Mouse (Mus musculus) hindbrain, embryonic 10.5 days (tissue): ENCODE measurements around the gene Zfp281. TPM values are rescaled to one million over a fixed set of nuclear protein-coding genes. Genes with fewer than 3 reads are reported as not detected.

Source experiments
- DNase-seq: peaks from one replicate; pipeline ENCODE4 v3.0.0-alpha.2; 2017; ENCODE audit warnings: low spot score
- H3K27ac ChIP-seq: fragments of 300-500 bp; sonication (generic); 2 replicates; pipeline ENCODE4 v1.5.1; 2016; ENCODE audit warnings: mild to moderate bottlenecking, moderate library complexity
- H3K27me3 ChIP-seq: fragments of 300-500 bp; sonication (generic); 2 replicates; pipeline ENCODE4 v1.6.1; 2016; ENCODE audit warnings: mild to moderate bottlenecking; ENCODE audit not compliant: poor library complexity, insufficient read depth, severe bottlenecking
- H3K36me3 ChIP-seq: fragments of 300-500 bp; sonication (generic); 2 replicates; pipeline ENCODE4 v1.6.1; 2016; ENCODE audit warnings: mild to moderate bottlenecking, moderate library complexity
- H3K4me1 ChIP-seq: fragments of 300-500 bp; sonication (generic); replicated peaks from 2 replicates; pipeline ENCODE4 v1.6.1; 2016; ENCODE audit warnings: mild to moderate bottlenecking
- H3K4me3 ChIP-seq: fragments of 300-500 bp; sonication (generic); 2 replicates; pipeline ENCODE4 v1.5.1; 2016; ENCODE audit warnings: mild to moderate bottlenecking, moderate library complexity
- H3K9me3 ChIP-seq: fragments of 300-500 bp; sonication (generic); 2 replicates; pipeline ENCODE4 v1.6.1; 2016; ENCODE audit warnings: mild to moderate bottlenecking, moderate library complexity
- WGBS: fragments of 180-500 bp; shearing (Covaris S2); methylation state at CpG from one replicate; pipeline ENCODE4 v1.1.7; 2016; 5-methylcytosine and 5-hydroxymethylcytosine counted together
- polyA plus RNA-seq: library from polyadenylated mRNA; unstranded; fragments of >200 nt; fragmentation: Nextera tagmentation; extraction: Ambion mirVana; gene quantifications from 2 replicates; pipeline ENCODE4 v1.2.1, GENCODE M21; 2016

Gene Zfp281
- polyA plus RNA-seq, 1 experiment from 2014 or later = 22.9 TPM

DNA sequence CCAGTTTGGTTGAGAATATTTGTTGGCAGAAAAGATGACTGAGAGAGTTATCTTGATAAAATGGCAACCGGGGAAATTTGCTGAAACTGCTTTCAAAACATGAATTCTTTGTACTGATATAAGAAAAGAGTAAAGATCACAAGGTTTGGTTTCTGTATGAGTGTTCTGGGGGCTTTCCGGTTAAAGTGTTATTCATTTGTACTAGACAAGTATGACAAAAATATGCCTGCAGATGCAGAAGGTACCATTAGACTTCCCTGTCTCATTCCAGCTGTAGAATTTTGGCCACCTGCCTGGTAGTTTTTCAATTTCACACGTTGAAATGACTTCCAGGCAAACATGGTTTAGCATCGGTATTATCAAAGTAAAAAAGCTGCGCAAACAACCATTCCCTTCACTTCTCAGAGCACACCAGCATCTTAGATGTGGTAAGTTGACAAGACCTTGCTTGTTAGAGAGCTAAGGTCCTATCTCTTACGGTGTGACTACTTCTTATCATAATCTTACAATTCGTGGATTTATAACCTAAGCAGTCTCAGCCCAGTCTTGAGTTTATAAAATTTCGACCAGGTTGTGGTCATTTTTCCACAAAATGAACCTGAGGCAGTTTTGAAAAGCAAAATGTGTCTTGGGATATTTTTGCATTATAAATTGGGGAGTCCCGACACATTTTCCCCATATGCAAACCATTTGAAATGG is 23.9 kb upstream of the Zfp281 start:
- no peaks in the 10 kb centered on the region for H3K36me3 ChIP-seq
- no peak overlapping the region for H3K27ac ChIP-seq
- no peak for DNase-seq
- no peaks in the 10 kb centered on the region for H3K4me1 ChIP-seq
- H3K4me3 ChIP-seq = no peak overlapping the region
- 92% methylated on average over 9 of the region's 9 CpGs for WGBS
- no peaks in the 10 kb centered on the region for H3K9me3 ChIP-seq
- no peaks in the 10 kb centered on the region for H3K27me3 ChIP-seq

DNA sequence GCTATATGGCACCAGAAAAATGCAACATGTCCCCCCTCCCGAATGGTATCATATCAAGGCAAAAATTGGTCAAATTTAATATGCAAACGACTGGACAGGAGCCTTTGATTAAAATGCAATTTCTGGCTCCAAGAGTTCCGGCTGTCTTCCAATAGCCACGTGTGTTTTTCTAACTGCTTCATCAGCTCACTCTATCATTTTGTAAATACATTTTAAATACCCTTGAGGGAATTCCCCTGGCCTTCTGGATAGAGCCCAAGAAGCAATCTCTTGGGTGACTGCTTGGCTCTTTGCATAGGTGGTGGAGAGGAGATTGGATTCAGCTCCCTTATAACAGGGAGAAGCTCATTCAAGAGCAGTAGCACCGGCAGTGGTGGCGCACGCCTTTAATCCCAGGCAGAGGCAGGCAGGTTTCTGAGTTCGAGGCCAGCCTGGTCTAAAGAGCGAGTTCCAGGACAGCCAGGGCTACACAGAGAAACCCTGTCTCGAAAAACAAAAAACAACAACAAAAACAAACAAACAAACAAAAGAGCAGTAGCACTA is 23.3 kb upstream of the Zfp281 start:
- no peak overlapping the region for H3K27ac ChIP-seq
- no peaks in the 10 kb centered on the region for H3K9me3 ChIP-seq
- no peak overlapping the region for H3K4me3 ChIP-seq
- no peaks in the 10 kb centered on the region for H3K36me3 ChIP-seq
- no peaks in the 10 kb centered on the region for H3K4me1 ChIP-seq
- no peaks in the 10 kb centered on the region for H3K27me3 ChIP-seq
- no peak for DNase-seq
- WGBS = 91% methylated on average over 10 of the region's 10 CpGs

DNA sequence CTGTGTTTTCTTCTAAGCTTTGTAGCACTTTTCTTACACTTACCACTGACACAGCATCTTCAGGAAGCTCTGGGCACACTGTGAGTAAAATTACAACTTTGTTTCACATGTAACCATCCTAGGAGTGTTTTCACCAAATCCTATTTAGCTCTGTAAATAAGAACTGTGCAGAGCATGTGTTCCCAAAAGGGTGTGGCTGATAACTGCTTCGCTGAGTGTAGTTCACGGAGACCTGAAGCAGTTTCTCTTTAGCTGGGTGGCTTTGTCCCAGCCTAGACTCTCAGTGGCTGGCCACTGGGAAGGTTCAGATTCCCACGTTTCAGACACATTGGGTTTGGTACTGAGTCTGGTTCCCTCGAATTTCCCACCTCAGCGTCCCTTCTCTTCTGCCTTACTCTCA is 22.4 kb upstream of the Zfp281 start:
- Histone ChIP-seq H3K9me3 (no peaks in the 10 kb centered on the region), H3K36me3 (no peaks in the 10 kb centered on the region), H3K4me3 (no peak overlapping the region), H3K4me1 (no peaks in the 10 kb centered on the region), H3K27me3 (no peaks in the 10 kb centered on the region), H3K27ac (no peak overlapping the region)
- no peak for DNase-seq
- WGBS = 81% methylated on average over 5 of the region's 5 CpGs

DNA sequence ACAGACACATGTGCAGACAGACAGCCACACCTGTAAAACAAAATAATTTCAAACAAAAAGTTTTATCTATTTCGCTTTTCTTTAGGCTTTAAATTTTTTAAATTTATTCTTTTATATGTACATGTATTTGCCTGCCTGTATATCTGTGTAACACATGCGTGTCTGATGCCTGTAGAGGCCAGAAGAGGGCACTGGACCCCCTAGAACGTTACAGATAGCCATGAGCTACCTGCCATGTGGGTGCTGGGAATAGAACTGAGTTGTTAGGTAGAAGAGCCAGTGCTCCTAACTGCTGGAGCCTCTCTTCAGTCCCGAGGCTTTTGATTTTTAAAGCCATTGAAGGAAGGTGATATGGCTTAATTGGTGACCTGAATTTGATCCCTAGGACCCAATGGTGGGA is 20.5 kb upstream of the Zfp281 start:
- Histone ChIP-seq H3K4me3 (no peak overlapping the region), H3K4me1 (no peaks in the 10 kb centered on the region), H3K9me3 (no peaks in the 10 kb centered on the region), H3K36me3 (no peaks in the 10 kb centered on the region), H3K27ac (no peak overlapping the region), H3K27me3 (no peaks in the 10 kb centered on the region)
- no peak for DNase-seq
- 84% methylated on average over 4 of the region's 4 CpGs for whole genome bisulfite sequencing

DNA sequence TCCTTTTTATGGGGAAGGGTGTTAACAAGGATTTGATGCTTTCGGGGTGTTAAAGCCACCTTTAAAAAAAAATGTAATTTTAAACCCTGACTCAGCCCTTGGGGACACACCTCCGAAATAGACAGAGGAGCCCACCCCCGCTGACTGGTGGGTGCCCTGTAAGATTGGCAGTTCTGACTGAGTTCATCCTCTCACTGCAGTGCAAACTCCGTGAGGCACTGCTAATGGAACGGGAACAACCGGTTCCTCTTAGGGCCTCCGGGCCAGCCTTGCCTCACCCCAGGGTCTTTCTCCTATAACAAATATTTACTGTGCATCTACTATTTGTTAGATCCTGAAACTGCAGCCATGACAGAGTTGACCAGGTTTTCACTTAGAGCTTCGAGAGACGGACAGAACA is 18.9 kb upstream of the Zfp281 start:
- no peak for DNase-seq
- Histone ChIP-seq H3K27ac (no peak overlapping the region), H3K4me1 (no peaks in the 10 kb centered on the region), H3K27me3 (no peaks in the 10 kb centered on the region), H3K36me3 (no peaks in the 10 kb centered on the region), H3K4me3 (no peak overlapping the region), H3K9me3 (no peaks in the 10 kb centered on the region)
- 77% methylated on average over 9 of the region's 9 CpGs for WGBS

DNA sequence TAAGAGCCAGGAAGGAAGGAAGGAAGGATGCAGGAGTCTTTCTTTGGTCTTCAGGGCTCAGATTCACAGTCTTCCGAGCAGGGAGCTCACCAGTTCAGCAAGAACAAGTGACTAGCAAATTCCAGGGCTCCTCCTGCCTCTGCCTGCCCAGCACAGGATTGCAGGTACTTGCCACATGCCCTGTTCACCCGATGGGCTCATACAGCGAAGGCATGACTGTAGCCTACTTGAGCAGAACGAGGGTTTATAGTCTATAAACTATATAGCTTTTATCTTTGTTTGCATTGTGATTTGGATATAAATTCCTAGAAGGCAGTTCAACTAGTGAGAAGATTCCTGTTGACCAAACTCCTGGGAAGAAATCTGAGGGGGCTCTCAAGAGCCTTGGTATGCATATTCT is 18.4 kb upstream of the Zfp281 start:
- 86% methylated on average over 4 of the region's 4 CpGs for WGBS
- H3K36me3 ChIP-seq = no peaks in the 10 kb centered on the region
- H3K9me3 ChIP-seq = no peaks in the 10 kb centered on the region
- H3K27me3 ChIP-seq = no peaks in the 10 kb centered on the region
- DNase-seq = no peak
- H3K4me1 ChIP-seq = no peaks in the 10 kb centered on the region
- no peak overlapping the region for H3K4me3 ChIP-seq
- no peak overlapping the region for H3K27ac ChIP-seq

DNA sequence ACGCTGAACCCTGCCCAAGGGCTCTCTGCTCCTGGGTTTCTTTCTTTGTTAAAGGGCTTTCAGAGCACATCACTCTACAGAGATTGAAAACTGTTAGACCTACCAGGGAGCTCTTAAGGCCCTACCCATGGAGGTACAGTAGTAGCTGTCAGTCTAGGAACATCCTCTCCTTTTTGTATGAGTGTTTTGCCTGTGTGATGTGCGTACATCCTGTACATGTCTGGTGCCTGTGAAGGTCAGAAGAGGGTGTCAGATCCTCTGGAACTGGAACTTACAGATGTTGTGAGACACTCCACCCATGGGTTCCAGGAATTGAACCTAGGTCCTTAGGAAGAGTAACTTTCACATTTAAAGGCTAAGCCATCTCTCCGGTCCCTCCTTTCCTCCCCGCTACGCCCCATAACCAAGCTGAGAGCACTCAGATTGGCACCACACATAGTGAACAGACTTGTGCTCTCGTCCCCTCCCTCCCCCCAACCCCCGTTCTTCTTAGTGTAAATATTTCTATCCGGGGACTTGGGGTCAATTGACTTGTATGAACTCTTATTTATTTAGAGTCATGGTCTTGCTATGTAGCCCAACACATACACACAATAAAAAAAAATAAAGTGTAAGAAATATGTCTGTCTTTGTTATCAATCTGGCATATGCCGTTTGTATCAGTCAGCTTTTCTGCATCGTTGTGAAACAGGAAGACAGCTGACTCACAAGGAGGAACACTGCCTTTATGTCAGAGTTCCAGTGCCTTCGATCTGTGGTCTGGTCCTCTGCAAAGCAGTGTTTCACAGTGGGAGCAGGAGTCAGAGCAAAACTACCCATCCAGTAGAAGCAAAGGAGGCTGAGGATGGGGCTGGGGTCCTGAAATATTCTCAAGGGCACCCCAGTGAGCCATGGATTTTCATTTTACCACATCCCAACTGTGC is 16.1 kb upstream of the Zfp281 start:
- 84% methylated on average over 11 of the region's 11 CpGs for WGBS

DNA sequence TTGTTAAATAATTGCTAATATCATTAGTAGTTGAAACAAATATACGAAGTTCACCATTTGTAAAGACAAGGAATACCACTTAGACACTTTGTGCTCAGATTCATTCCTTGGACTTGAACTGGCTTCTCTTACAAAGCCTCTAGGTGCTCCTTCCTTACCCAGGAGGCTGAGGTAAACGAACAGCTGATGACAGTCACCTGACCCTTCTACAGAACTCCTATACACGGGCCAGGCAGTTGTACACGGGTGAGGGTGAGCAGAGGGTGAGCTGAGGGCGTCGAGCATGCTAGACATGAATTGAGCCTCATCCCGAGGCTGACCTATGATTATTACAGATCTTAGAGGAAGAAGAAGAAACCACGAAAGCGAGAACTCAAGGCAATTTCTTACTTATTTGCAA is 12.9 kb upstream of the Zfp281 start:
- H3K4me1 ChIP-seq = peaks cover 6% of the 10 kb centered on the region; the same call in 1 of the 2 replicates
- no peak for DNase-seq
- no peak overlapping the region for H3K4me3 ChIP-seq
- no peaks in the 10 kb centered on the region for H3K27me3 ChIP-seq
- WGBS = 88% methylated on average over 9 of the region's 9 CpGs
- H3K36me3 ChIP-seq = no peaks in the 10 kb centered on the region
- no peak overlapping the region for H3K27ac ChIP-seq
- H3K9me3 ChIP-seq = no peaks in the 10 kb centered on the region

More for the DNA sequence above, 16.1 kb upstream of the Zfp281 start:
- Histone ChIP-seq H3K9me3 (no peaks in the 10 kb centered on the region), H3K36me3 (no peaks in the 10 kb centered on the region), H3K4me1 (peaks cover 5% of the 10 kb centered on the region; the same call in 1 of the 2 replicates), H3K4me3 (no peak overlapping the region), H3K27ac (no peak overlapping the region), H3K27me3 (no peaks in the 10 kb centered on the region)
- no peak for DNase-seq

DNA sequence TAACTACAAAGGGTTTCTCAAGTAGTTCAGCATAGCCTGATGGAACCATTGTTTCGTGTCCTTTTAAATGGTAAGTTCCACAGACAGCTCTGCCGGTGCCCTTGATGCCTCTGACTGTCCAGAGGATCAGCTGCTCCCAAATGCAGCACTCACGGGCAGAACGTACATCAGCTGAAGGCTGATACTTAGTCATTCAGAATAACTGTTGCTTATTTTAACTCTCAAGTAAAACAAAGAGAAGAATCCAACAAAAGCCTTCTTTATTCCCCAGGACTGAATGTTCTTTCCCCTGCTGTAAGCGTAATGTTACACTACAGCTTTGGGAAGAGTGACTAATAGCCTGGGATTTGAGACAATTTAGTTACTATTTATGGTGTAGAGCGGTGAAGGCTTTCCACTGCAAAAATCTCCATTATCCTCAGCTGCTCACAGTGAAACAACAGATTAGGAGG is 11.4 kb upstream of the Zfp281 start:
- peaks cover 6% of the 10 kb centered on the region; the same call in 1 of the 2 replicates for H3K4me1 ChIP-seq
- no peak overlapping the region for H3K27ac ChIP-seq
- WGBS = 56% methylated on average over 6 of the region's 6 CpGs
- no peak for DNase-seq
- no peaks in the 10 kb centered on the region for H3K9me3 ChIP-seq
- H3K36me3 ChIP-seq = no peaks in the 10 kb centered on the region
- no peak overlapping the region for H3K4me3 ChIP-seq
- H3K27me3 ChIP-seq = no peaks in the 10 kb centered on the region

DNA sequence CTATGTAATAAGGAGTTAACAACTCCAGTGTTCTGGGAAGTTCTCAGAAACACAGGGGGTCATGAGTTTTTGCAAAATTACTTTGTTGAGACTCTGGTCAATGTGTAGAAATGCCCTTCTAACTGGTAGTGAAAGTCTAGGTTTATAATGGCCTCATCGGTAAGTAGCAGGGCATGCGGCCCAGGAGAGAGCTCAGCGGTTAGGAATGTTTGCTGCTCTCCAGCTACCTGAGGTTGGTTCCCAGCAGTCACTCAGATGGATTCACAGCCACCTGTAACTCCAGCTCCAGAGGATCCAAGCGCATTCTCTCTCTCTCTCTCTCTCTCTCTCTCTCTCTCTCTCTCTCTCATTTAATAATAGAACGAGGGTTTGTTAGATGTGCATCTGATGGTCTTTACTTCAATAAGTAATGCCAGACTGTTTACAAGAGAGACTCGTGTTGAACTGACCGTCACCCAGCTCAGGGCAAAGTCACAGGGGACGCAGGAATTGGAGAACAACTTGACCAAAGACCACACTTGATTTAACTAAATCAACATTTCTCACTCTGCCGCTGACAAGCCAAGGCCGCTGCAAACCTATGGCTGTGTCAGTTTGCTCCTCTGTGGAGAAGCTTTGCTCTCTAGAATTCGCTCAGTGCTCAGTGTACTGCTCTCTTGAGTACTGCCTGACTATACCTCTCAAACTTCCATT is 9.8 kb upstream of the Zfp281 start:
- Histone ChIP-seq H3K27me3 (no peaks in the 10 kb centered on the region), H3K36me3 (no peaks in the 10 kb centered on the region), H3K4me1 (peaks cover 6% of the 10 kb centered on the region; the same call in 1 of the 2 replicates), H3K9me3 (no peaks in the 10 kb centered on the region), H3K4me3 (no peak overlapping the region), H3K27ac (no peak overlapping the region)
- no peak for DNase-seq
- 89% methylated on average over 11 of the region's 11 CpGs for WGBS

DNA sequence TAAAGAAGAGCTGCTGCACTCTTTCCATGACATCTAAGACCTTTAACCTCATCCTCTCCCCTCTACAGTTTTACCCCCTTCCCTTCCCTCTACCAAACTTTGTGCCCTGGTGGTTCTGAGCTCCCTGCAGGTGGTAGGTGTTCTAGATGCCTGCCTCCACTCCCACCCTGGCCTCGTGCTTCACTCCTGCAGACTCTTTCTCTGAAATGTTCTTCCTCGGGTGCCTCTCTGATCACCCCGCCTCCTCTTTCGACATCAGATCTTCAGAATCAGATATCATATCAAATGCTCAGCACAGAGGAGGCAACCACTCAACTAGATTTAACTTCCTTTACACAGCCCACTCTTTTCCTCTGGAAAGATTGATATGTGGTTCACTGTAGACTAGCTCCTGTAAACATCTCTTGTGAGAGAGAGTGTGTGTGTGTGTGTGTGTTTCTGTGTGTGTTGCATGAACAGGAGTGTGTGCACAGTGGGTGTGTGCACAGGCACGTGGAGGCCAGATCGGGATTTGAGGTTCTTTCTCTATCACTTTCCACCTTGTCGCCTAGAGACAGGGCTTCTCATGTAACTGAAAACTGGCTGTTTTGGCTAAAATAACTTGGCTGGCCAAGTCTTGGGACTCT is 7.4 kb upstream of the Zfp281 start:
- no peak for DNase-seq
- H3K27ac ChIP-seq = no peak overlapping the region
- no peaks in the 10 kb centered on the region for H3K27me3 ChIP-seq
- WGBS = 81% methylated on average over 7 of the region's 7 CpGs
- H3K36me3 ChIP-seq = no peaks in the 10 kb centered on the region
- no peak overlapping the region for H3K4me3 ChIP-seq
- peaks cover 6% of the 10 kb centered on the region; the same call in 1 of the 2 replicates for H3K4me1 ChIP-seq
- H3K9me3 ChIP-seq = no peaks in the 10 kb centered on the region

DNA sequence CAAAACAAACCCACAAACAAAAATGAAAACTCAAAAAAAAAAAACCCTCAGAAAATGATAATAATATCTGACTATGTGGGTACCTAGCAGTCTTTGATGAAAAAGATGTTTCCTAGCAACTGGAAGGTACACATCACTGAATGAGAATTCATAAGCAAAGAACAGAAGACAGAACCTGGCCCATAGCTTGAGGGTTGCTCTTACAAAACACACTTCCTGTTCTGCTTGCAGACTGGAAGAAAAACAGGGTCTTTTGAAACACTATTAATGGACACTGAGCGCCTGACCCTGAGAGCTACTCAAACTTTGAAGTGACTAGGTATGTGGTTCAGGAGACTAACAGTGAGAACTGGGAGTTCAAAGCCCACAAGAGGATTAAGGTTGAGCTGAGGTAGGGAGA is 6.1 kb upstream of the Zfp281 start:
- Histone ChIP-seq H3K4me1 (peaks cover 1% of the 10 kb centered on the region; the same call in 1 of the 2 replicates), H3K27ac (no peak overlapping the region), H3K27me3 (no peaks in the 10 kb centered on the region), H3K36me3 (no peaks in the 10 kb centered on the region), H3K9me3 (no peaks in the 10 kb centered on the region), H3K4me3 (no peak overlapping the region)
- WGBS = 89% methylated on average over 1 of the region's 1 CpGs
- DNase-seq = no peak
